Mouse (Mus musculus): ENCODE data around the gene Capzb. TPM values are rescaled to one million over a fixed set of nuclear protein-coding genes. Genes with fewer than 3 reads are reported as not detected.
A peak's percentile ranks its signal among the peaks of the same experiment; 100 is the strongest.

The Capzb gene
- polyA plus RNA-seq, 1 experiment from 2014 or later: 250 TPM

DNA sequence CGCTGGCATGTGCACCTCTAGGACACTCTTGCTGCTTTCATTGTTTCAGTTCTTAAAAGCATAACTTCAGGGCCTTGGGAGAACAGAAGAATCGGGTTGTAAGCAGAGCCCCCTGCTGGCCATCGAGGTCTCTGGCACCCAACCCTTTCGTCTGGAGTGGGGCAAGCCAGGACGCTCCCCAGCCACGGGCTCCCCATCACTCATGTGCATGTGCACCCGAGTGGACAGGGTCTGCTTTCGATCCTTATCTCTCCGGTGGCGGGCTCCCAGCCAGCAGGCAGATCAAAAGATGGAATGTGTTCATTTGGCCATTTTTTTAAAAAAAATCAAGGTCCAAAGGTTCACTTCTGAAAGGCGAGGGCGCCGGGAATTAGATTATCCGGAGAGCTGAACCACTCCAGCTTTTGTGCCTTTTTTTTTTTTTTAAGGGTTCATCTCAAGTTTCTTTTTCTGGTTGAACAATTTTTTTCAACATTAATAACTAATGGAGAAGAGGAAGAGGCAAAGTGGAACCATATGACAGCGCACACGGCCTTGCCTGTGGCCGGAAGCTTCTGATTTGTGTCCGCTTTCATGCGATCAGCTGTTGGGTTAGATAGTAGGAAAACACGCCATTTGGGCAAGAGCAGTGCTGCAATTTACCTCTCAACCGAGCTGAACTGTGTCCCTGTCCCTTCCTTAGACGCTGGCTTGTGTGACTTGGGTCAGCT lies 59.5 kb downstream of the Capzb start:
- no peak overlapping the region for H3K4me2 ChIP-seq (ENCODE audit: low read length)
- no peaks in the 10 kb centered on the region for H3K9me3 ChIP-seq (ENCODE audit: control insufficient read depth, low read length)
- no peaks in the 10 kb centered on the region for H3K27me3 ChIP-seq (ENCODE audit: control insufficient read depth, insufficient read depth, low read length)
- no peak overlapping the region for H3K4me3 ChIP-seq (replicated peaks; ENCODE audit: low read depth, low read length)
- peak; percentile 83 for DNase-seq
- no peak overlapping the region for H3K9ac ChIP-seq (replicated peaks; ENCODE audit: low read length)
- ATAC-seq (ENCODE audit: low FRiP score, low TSS enrichment): no peak; the same call in 1 of the 2 replicates
- WGBS: 57% methylated on average over 22 of the region's 22 CpGs
- H3K36me3 ChIP-seq (ENCODE audit: control insufficient read depth, insufficient read depth, low read length): peaks cover 4% of the 10 kb centered on the region
- H3K27ac ChIP-seq (replicated peaks; ENCODE audit: low read depth, low read length): no peak overlapping the region
- peaks cover 6% of the 10 kb centered on the region; the same call in 1 of the 2 replicates for H3K4me1 ChIP-seq (ENCODE audit: control insufficient read depth, insufficient read depth, low read length)

DNA sequence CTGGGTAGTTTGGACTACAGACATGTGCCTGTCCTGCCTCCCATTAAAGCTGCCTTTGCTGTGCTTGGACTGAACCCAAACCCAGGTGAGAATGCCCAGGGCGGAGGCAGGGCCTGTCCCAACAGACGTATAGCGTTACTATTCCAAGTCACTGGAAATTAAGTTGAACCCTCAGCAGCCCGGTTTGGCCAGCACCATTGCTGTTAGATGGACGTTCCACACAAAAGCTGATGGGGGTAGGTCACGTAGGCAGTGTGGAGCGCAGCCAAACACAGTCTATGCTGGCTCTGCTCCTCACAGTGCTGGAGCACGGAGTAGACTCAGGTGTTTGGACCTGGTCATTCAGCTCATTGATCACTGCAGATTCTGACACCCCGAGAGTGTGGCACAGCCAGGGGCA lies 60.5 kb downstream of the Capzb start:
- Histone ChIP-seq H3K36me3 (ENCODE audit: control insufficient read depth, insufficient read depth, low read length) (peaks cover 14% of the 10 kb centered on the region), H3K27me3 (ENCODE audit: control insufficient read depth, insufficient read depth, low read length) (no peaks in the 10 kb centered on the region), H3K9ac (replicated peaks; ENCODE audit: low read length) (no peak overlapping the region), H3K4me1 (ENCODE audit: control insufficient read depth, insufficient read depth, low read length) (0 out of 2 replicates have a peak, but pooled peaks cover under 1% of the 10 kb centered on the region), H3K9me3 (ENCODE audit: control insufficient read depth, low read length) (no peaks in the 10 kb centered on the region), H3K4me3 (replicated peaks; ENCODE audit: low read depth, low read length) (no peak overlapping the region), H3K27ac (replicated peaks; ENCODE audit: low read depth, low read length) (no peak overlapping the region), H3K4me2 (ENCODE audit: low read length) (no peak overlapping the region)
- DNase-seq (no peak), ATAC-seq (ENCODE audit: low FRiP score, low TSS enrichment) (no peak)
- WGBS: 92% methylated on average over 9 of the region's 9 CpGs

DNA sequence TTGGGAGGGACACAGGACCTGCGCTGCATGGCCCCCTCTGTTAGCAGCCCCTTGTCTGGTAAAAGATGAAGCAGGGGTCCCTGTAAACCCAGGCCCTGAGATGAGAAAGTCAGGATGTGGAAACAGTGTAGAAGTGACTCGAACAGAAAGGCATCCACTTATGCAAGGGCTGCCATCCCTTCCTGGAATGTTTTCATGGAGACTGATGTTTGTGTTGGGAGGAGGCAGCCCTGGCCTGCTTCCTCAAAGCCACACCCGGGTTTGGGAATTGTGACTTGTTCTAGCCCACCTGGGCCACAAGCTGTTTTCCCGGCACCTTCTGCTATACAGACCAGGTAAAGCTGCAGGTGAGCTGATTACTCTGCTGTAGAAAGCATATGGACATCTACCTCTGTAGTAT lies 63.4 kb downstream of the Capzb start:
- H3K4me3 ChIP-seq (replicated peaks; ENCODE audit: low read depth, low read length): no peak overlapping the region
- 93% methylated on average over 4 of the region's 4 CpGs for WGBS
- no peaks in the 10 kb centered on the region for H3K27me3 ChIP-seq (ENCODE audit: control insufficient read depth, insufficient read depth, low read length)
- H3K4me1 ChIP-seq (ENCODE audit: control insufficient read depth, insufficient read depth, low read length): no peaks in the 10 kb centered on the region
- no peak overlapping the region for H3K9ac ChIP-seq (replicated peaks; ENCODE audit: low read length)
- peaks cover 32% of the 10 kb centered on the region for H3K36me3 ChIP-seq (ENCODE audit: control insufficient read depth, insufficient read depth, low read length)
- H3K27ac ChIP-seq (replicated peaks; ENCODE audit: low read depth, low read length): no peak overlapping the region
- DNase-seq (no peak), ATAC-seq (ENCODE audit: low FRiP score, low TSS enrichment) (no peak)
- H3K9me3 ChIP-seq (ENCODE audit: control insufficient read depth, low read length): no peaks in the 10 kb centered on the region
- H3K4me2 ChIP-seq (ENCODE audit: low read length): no peak overlapping the region

DNA sequence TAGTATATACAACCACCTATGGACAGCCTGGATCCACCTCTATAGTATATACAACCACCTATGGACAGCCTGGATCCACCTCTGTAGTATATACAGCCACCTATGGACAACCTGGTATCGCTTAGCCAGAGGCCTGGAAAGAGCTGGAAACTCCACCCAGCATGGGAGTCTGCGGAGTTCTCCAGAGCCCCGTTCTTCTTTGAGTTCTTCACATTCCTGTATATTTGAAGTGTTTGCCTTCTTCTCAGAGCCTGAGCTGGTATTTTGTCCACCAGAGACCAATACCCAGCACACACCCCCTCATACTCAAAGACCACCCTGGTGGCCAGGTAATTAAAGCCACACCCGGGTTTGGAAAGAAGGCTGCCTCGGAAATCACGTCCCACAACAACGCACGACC lies 64.0 kb downstream of the Capzb start:
- 95% methylated on average over 8 of the region's 8 CpGs for WGBS
- Histone ChIP-seq H3K9me3 (ENCODE audit: control insufficient read depth, low read length) (no peaks in the 10 kb centered on the region), H3K27me3 (ENCODE audit: control insufficient read depth, insufficient read depth, low read length) (no peaks in the 10 kb centered on the region), H3K27ac (replicated peaks; ENCODE audit: low read depth, low read length) (no peak overlapping the region), H3K36me3 (ENCODE audit: control insufficient read depth, insufficient read depth, low read length) (peaks cover 38% of the 10 kb centered on the region), H3K4me2 (ENCODE audit: low read length) (no peak overlapping the region), H3K4me3 (replicated peaks; ENCODE audit: low read depth, low read length) (no peak overlapping the region), H3K9ac (replicated peaks; ENCODE audit: low read length) (no peak overlapping the region), H3K4me1 (ENCODE audit: control insufficient read depth, insufficient read depth, low read length) (no peaks in the 10 kb centered on the region)
- no peak for DNase-seq
- no peak for ATAC-seq (ENCODE audit: low FRiP score, low TSS enrichment)

GRCm38 (mm10) chr4:139258621-139259301 lies 66.1 kb downstream of the Capzb start:
- Histone ChIP-seq H3K36me3 (ENCODE audit: control insufficient read depth, insufficient read depth, low read length) (peaks cover 58% of the 10 kb centered on the region), H3K27ac (replicated peaks; ENCODE audit: low read depth, low read length) (no peak overlapping the region), H3K4me2 (ENCODE audit: low read length) (no peak overlapping the region), H3K9me3 (ENCODE audit: control insufficient read depth, low read length) (no peaks in the 10 kb centered on the region), H3K4me1 (ENCODE audit: control insufficient read depth, insufficient read depth, low read length) (no peaks in the 10 kb centered on the region), H3K27me3 (ENCODE audit: control insufficient read depth, insufficient read depth, low read length) (no peaks in the 10 kb centered on the region), H3K9ac (replicated peaks; ENCODE audit: low read length) (no peak overlapping the region), H3K4me3 (replicated peaks; ENCODE audit: low read depth, low read length) (no peak overlapping the region)
- no peak for DNase-seq
- 86% methylated on average over 6 of the region's 6 CpGs for WGBS
- ATAC-seq (ENCODE audit: low FRiP score, low TSS enrichment): no peak

- WGBS: 87% methylated on average over 11 of the region's 11 CpGs
- DNase-seq (no peak), ATAC-seq (ENCODE audit: low FRiP score, low TSS enrichment) (no peak)
- H3K4me3 ChIP-seq (replicated peaks; ENCODE audit: low read depth, low read length): no peak overlapping the region
- H3K4me2 ChIP-seq (ENCODE audit: low read length): no peak overlapping the region
- no peaks in the 10 kb centered on the region for H3K27me3 ChIP-seq (ENCODE audit: control insufficient read depth, insufficient read depth, low read length)
- no peaks in the 10 kb centered on the region for H3K9me3 ChIP-seq (ENCODE audit: control insufficient read depth, low read length)
- H3K27ac ChIP-seq (replicated peaks; ENCODE audit: low read depth, low read length): no peak overlapping the region
- H3K4me1 ChIP-seq (ENCODE audit: control insufficient read depth, insufficient read depth, low read length): no peaks in the 10 kb centered on the region
- no peak overlapping the region for H3K9ac ChIP-seq (replicated peaks; ENCODE audit: low read length)
- peaks cover 64% of the 10 kb centered on the region for H3K36me3 ChIP-seq (ENCODE audit: control insufficient read depth, insufficient read depth, low read length)
Measured at GRCm38 (mm10) chr4:139259302-139259871, 66.7 kb downstream of the Capzb start.

DNA sequence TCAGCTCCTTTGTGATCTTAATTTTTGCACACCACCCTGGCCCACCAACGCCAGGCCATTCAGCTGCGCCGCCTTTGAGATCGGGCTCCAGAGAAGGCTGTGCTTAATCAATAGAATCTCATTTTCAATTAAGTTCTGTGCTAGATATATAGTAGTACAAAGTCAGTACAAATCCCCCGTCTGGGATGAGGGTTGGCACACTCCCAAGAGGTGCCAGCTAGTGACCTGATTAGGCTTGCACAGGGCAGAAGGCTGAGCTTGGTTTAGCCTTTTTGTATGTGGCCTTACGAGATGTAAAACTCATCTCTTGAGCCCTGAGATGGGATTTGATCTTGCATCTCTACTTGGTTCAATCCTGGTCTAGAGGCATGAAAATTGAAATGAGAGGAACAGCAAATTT lies 70.3 kb downstream of the Capzb start:
- WGBS: 89% methylated on average over 6 of the region's 6 CpGs
- Histone ChIP-seq H3K27me3 (ENCODE audit: control insufficient read depth, insufficient read depth, low read length) (no peaks in the 10 kb centered on the region), H3K9me3 (ENCODE audit: control insufficient read depth, low read length) (no peaks in the 10 kb centered on the region), H3K4me1 (ENCODE audit: control insufficient read depth, insufficient read depth, low read length) (no peaks in the 10 kb centered on the region), H3K27ac (replicated peaks; ENCODE audit: low read depth, low read length) (no peak overlapping the region), H3K9ac (replicated peaks; ENCODE audit: low read length) (no peak overlapping the region), H3K4me2 (ENCODE audit: low read length) (no peak overlapping the region), H3K36me3 (ENCODE audit: control insufficient read depth, insufficient read depth, low read length) (peaks cover 77% of the 10 kb centered on the region), H3K4me3 (replicated peaks; ENCODE audit: low read depth, low read length) (no peak overlapping the region)
- ATAC-seq (ENCODE audit: low FRiP score, low TSS enrichment): no peak
- no peak for DNase-seq

DNA sequence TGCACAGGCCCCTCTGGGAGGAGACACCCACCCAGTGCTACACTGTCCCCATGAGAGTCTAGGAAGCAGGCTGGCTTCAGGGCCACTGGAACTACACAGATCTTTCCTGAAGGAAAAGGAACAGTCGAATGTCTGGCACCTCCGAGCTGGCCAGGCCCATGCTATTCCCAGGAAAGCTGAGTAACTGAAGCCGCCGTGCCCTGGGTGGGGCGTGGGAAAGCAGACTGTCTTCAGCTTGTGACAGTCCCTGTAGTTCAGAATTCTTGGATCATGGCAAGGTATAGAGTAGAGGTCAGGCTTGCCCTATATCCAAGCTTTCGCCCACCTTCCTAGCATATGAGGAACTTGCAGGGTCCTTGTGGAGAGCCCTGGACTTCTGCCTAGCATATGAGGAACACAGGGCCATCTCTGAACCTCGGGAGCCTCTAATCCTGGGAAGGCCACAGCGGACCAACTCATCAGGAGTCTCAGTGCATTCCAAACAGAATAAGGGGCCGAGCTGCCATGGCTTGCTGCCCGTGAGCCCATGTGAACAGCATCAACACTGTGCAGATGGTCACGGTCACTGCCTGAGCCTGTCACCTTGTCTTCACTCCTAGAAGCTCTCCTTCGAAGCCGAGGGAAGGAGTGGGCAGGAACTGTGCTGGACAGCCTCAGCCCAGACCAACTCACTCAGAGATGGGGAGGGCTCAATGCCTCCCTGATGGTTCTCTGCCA lies 73.2 kb downstream of the Capzb start:
- DNase-seq (no peak), ATAC-seq (ENCODE audit: low FRiP score, low TSS enrichment) (no peak)
- Histone ChIP-seq H3K9me3 (ENCODE audit: control insufficient read depth, low read length) (no peaks in the 10 kb centered on the region), H3K9ac (replicated peaks; ENCODE audit: low read length) (no peak overlapping the region), H3K27me3 (ENCODE audit: control insufficient read depth, insufficient read depth, low read length) (no peaks in the 10 kb centered on the region), H3K4me3 (replicated peaks; ENCODE audit: low read depth, low read length) (no peak overlapping the region), H3K36me3 (ENCODE audit: control insufficient read depth, insufficient read depth, low read length) (peaks cover 67% of the 10 kb centered on the region), H3K4me1 (ENCODE audit: control insufficient read depth, insufficient read depth, low read length) (no peaks in the 10 kb centered on the region), H3K27ac (replicated peaks; ENCODE audit: low read depth, low read length) (no peak overlapping the region), H3K4me2 (ENCODE audit: low read length) (no peak overlapping the region)
- WGBS: 84% methylated on average over 13 of the region's 13 CpGs
